Mouse (Mus musculus) midbrain, embryonic 15.5 days (tissue): ENCODE measurements around the gene Wdr46. TPM values are rescaled to one million over a fixed set of nuclear protein-coding genes. Genes with fewer than 3 reads are reported as not detected.
"Not testable (repeated sequence)": the region's sequence is repeated elsewhere in the genome, so short reads cannot be mapped to it uniquely, and the experiment has no call there.

ENCODE experiments used
- ATAC-seq: fragments of 200-750 bp; cut with Nextera tagmentation; replicated peaks from 2 replicates; pipeline ENCODE4 v1.8.0; 2017; ENCODE audit warnings: moderate TSS enrichment
- H3K27ac ChIP-seq: fragments of 300-500 bp; sonication (generic); 2 replicates; pipeline ENCODE4 v1.5.1; 2015; ENCODE audit warnings: mild to moderate bottlenecking, inconsistent platforms
- H3K27me3 ChIP-seq: fragments of 300-500 bp; sonication (generic); replicated peaks from 2 replicates; pipeline ENCODE4 v1.6.1; 2015; ENCODE audit warnings: inconsistent platforms
- H3K36me3 ChIP-seq: fragments of 300-500 bp; sonication (generic); replicated peaks from 2 replicates; pipeline ENCODE4 v1.6.1; 2015; ENCODE audit warnings: inconsistent platforms
- H3K4me1 ChIP-seq: fragments of 300-500 bp; sonication (generic); 2 replicates; pipeline ENCODE4 v1.6.1; 2015; ENCODE audit warnings: inconsistent platforms
- H3K4me2 ChIP-seq: fragments of 300-500 bp; sonication (generic); 2 replicates; pipeline ENCODE4 v1.6.1; 2015; ENCODE audit warnings: inconsistent platforms, mild to moderate bottlenecking, moderate library complexity
- H3K4me3 ChIP-seq: fragments of 300-500 bp; sonication (generic); 2 replicates; pipeline ENCODE4 v1.5.1; 2015; ENCODE audit warnings: mild to moderate bottlenecking, inconsistent platforms
- H3K9ac ChIP-seq: fragments of 300-500 bp; sonication (generic); 2 replicates; pipeline ENCODE4 v1.6.1; 2015; ENCODE audit warnings: mild to moderate bottlenecking, inconsistent platforms
- H3K9me3 ChIP-seq: fragments of 300-500 bp; sonication (generic); 2 replicates; pipeline ENCODE4 v1.6.1; 2016; ENCODE audit warnings: inconsistent platforms
- WGBS: fragments of 180-500 bp; shearing (Covaris S2); methylation state at CpG from one replicate; pipeline ENCODE4 v1.1.7; 2015; ENCODE audit warnings: mixed read lengths; 5-methylcytosine and 5-hydroxymethylcytosine counted together
- polyA plus RNA-seq: library from polyadenylated mRNA; unstranded; fragments of >200 nt; fragmentation: Nextera tagmentation; extraction: Ambion mirVana; gene quantifications from 2 replicates; pipeline ENCODE4 v1.2.1, GENCODE M21; 2015

The Wdr46 gene
- polyA plus RNA-seq, 1 experiment from 2014 or later: 25.9 TPM

GRCm38 (mm10) chr17:33952015-33952414, 11.6 kb downstream of the Wdr46 start:
- WGBS: 71% methylated on average over 13 of the region's 13 CpGs
- not testable (repeated sequence) for H3K27me3 ChIP-seq, ATAC-seq, H3K9ac ChIP-seq, H3K4me3 ChIP-seq, H3K9me3 ChIP-seq, H3K27ac ChIP-seq
- H3K4me2 ChIP-seq: peak overlapping the region; percentile 97
- peaks cover 67% of the 10 kb centered on the region for H3K4me1 ChIP-seq
- H3K36me3 ChIP-seq: peaks cover 14% of the 10 kb centered on the region

- 83% methylated on average over 4 of the region's 4 CpGs for WGBS
- H3K36me3 ChIP-seq: peaks cover 14% of the 10 kb centered on the region
- no peak overlapping the region for H3K4me2 ChIP-seq
- H3K4me3 ChIP-seq: no peak overlapping the region
- peaks cover 74% of the 10 kb centered on the region for H3K4me1 ChIP-seq
- ATAC-seq: no peak
- no peak overlapping the region for H3K9ac ChIP-seq
- no peaks in the 10 kb centered on the region for H3K9me3 ChIP-seq
- H3K27me3 ChIP-seq: no peaks in the 10 kb centered on the region
- H3K27ac ChIP-seq: peak overlapping the region; percentile 4; the same call in 1 of the 2 replicates
These were observed 12.4 kb downstream of the Wdr46 start for GRCm38 (mm10) chr17:33952879-33953278.

GRCm38 (mm10) chr17:33953310-33953709, 12.8 kb downstream of the Wdr46 start:
- no peak overlapping the region for H3K9ac ChIP-seq
- no peak overlapping the region for H3K4me3 ChIP-seq
- peak overlapping the region; percentile 4; the same call in 1 of the 2 replicates for H3K27ac ChIP-seq
- no peak overlapping the region for H3K4me2 ChIP-seq
- no peaks in the 10 kb centered on the region for H3K27me3 ChIP-seq
- H3K9me3 ChIP-seq: no peaks in the 10 kb centered on the region
- WGBS: 78% methylated on average over 3 of the region's 3 CpGs
- H3K4me1 ChIP-seq: peaks cover 76% of the 10 kb centered on the region
- peaks cover 14% of the 10 kb centered on the region for H3K36me3 ChIP-seq
- ATAC-seq: no peak

GRCm38 (mm10) chr17:33953961-33954565, 13.6 kb downstream of the Wdr46 start:
- Histone ChIP-seq H3K27me3 (no peaks in the 10 kb centered on the region), H3K4me3 (peak overlapping the region; percentile 94), H3K4me1 (peaks cover 73% of the 10 kb centered on the region), H3K9me3 (no peaks in the 10 kb centered on the region), H3K36me3 (peaks cover 16% of the 10 kb centered on the region), H3K4me2 (peak overlapping the region; percentile 83), H3K27ac (no peak overlapping the region), H3K9ac (peak overlapping the region; percentile 93)
- no peak for ATAC-seq
- WGBS: 51% methylated on average over 5 of the region's 5 CpGs

- Histone ChIP-seq H3K36me3 (peaks cover 25% of the 10 kb centered on the region), H3K4me3 (peak overlapping the region; percentile 94), H3K4me2 (peak overlapping the region; percentile 83), H3K27me3 (no peaks in the 10 kb centered on the region), H3K9ac (peak overlapping the region; percentile 93), H3K4me1 (peaks cover 65% of the 10 kb centered on the region), H3K27ac (peak overlapping the region; percentile 87), H3K9me3 (no peaks in the 10 kb centered on the region)
- peak; percentile 61 for ATAC-seq
- 1% methylated on average over 33 of the region's 33 CpGs for WGBS
These were observed 14.4 kb downstream of the Wdr46 start for GRCm38 (mm10) chr17:33954646-33955554.

GRCm38 (mm10) chr17:33955555-33956214, 15.2 kb downstream of the Wdr46 start, which contains the start of the genes Vps52 and Rps18:
TSS of gene Vps52 (plus strand) at chr17:33955812.
TSS of gene Rps18 (minus strand) at chr17:33956001.
- ATAC-seq: peak; percentile 90
- under 1% methylated on average over 50 of the region's 50 CpGs for WGBS
- peaks cover 57% of the 10 kb centered on the region for H3K4me1 ChIP-seq
- H3K27ac ChIP-seq: peak within 1 kb of the TSS; percentile 94
- H3K36me3 ChIP-seq: peaks cover 30% of the 10 kb centered on the region
- H3K4me3 ChIP-seq: peak within 1 kb of the TSS; percentile 94
- H3K4me2 ChIP-seq: peak within 1 kb of the TSS; percentile 83
- H3K9me3 ChIP-seq: no peaks in the 10 kb centered on the region
- H3K9ac ChIP-seq: peak within 1 kb of the TSS; percentile 93
- H3K27me3 ChIP-seq: no peaks in the 10 kb centered on the region

- peaks cover 36% of the 10 kb centered on the region for H3K36me3 ChIP-seq
- no peaks in the 10 kb centered on the region for H3K27me3 ChIP-seq
- 8% methylated on average over 10 of the region's 10 CpGs for WGBS
- peak overlapping the region; percentile 82 for H3K9ac ChIP-seq
- H3K4me3 ChIP-seq: peak overlapping the region; percentile 94
- no peak for ATAC-seq
- peak overlapping the region; percentile 79 for H3K4me2 ChIP-seq
- peak overlapping the region; percentile 94 for H3K27ac ChIP-seq
- peaks cover 51% of the 10 kb centered on the region for H3K4me1 ChIP-seq
- H3K9me3 ChIP-seq: no peaks in the 10 kb centered on the region
These were observed 15.9 kb downstream of the Wdr46 start for GRCm38 (mm10) chr17:33956336-33956735.

GRCm38 (mm10) chr17:33957493-33957892, 17.0 kb downstream of the Wdr46 start:
- 91% methylated on average over 6 of the region's 6 CpGs for WGBS
- no peak overlapping the region for H3K27ac ChIP-seq
- H3K4me2 ChIP-seq: no peak overlapping the region
- ATAC-seq: no peak
- no peak overlapping the region for H3K9ac ChIP-seq
- H3K4me3 ChIP-seq: no peak overlapping the region
- H3K9me3 ChIP-seq: no peaks in the 10 kb centered on the region
- H3K36me3 ChIP-seq: peaks cover 36% of the 10 kb centered on the region
- no peaks in the 10 kb centered on the region for H3K27me3 ChIP-seq
- H3K4me1 ChIP-seq: peaks cover 41% of the 10 kb centered on the region

GRCm38 (mm10) chr17:33958451-33958850, 18.0 kb downstream of the Wdr46 start:
- H3K9ac ChIP-seq: no peak overlapping the region
- no peak overlapping the region for H3K4me2 ChIP-seq
- ATAC-seq: no peak
- H3K27me3 ChIP-seq: no peaks in the 10 kb centered on the region
- H3K9me3 ChIP-seq: no peaks in the 10 kb centered on the region
- 96% methylated on average over 11 of the region's 11 CpGs for WGBS
- H3K36me3 ChIP-seq: peaks cover 36% of the 10 kb centered on the region
- peaks cover 31% of the 10 kb centered on the region for H3K4me1 ChIP-seq
- H3K4me3 ChIP-seq: no peak overlapping the region
- H3K27ac ChIP-seq: no peak overlapping the region

GRCm38 (mm10) chr17:33959135-33959534, 18.7 kb downstream of the Wdr46 start:
- no peak for ATAC-seq
- no peak overlapping the region for H3K4me2 ChIP-seq
- peaks cover 24% of the 10 kb centered on the region for H3K4me1 ChIP-seq
- no peak overlapping the region for H3K4me3 ChIP-seq
- H3K36me3 ChIP-seq: peaks cover 35% of the 10 kb centered on the region; the same call in 1 of the 2 replicates
- no peak overlapping the region for H3K9ac ChIP-seq
- no peak overlapping the region for H3K27ac ChIP-seq
- H3K27me3 ChIP-seq: no peaks in the 10 kb centered on the region
- WGBS: 95% methylated on average over 13 of the region's 13 CpGs
- no peaks in the 10 kb centered on the region for H3K9me3 ChIP-seq

- no peak for ATAC-seq
- no peak overlapping the region for H3K4me2 ChIP-seq
- H3K4me1 ChIP-seq: peaks cover 16% of the 10 kb centered on the region
- no peak overlapping the region for H3K9ac ChIP-seq
- 93% methylated on average over 15 of the region's 15 CpGs for WGBS
- H3K4me3 ChIP-seq: no peak overlapping the region
- no peaks in the 10 kb centered on the region for H3K27me3 ChIP-seq
- H3K27ac ChIP-seq: no peak overlapping the region
- H3K36me3 ChIP-seq: peaks cover 37% of the 10 kb centered on the region; the same call in 1 of the 2 replicates
- H3K9me3 ChIP-seq: no peaks in the 10 kb centered on the region
These were observed 19.5 kb downstream of the Wdr46 start for GRCm38 (mm10) chr17:33959948-33960347.

GRCm38 (mm10) chr17:33962876-33963275, 22.4 kb downstream of the Wdr46 start:
- no peak for ATAC-seq
- no peak overlapping the region for H3K4me3 ChIP-seq
- H3K9me3 ChIP-seq: no peaks in the 10 kb centered on the region
- H3K27ac ChIP-seq: no peak overlapping the region
- no peak overlapping the region for H3K9ac ChIP-seq
- H3K4me2 ChIP-seq: no peak overlapping the region
- H3K27me3 ChIP-seq: no peaks in the 10 kb centered on the region
- peaks cover 44% of the 10 kb centered on the region; the same call in 1 of the 2 replicates for H3K36me3 ChIP-seq
- H3K4me1 ChIP-seq: 0 out of 2 replicates have a peak, but pooled peaks cover 3% of the 10 kb centered on the region
- 93% methylated on average over 7 of the region's 7 CpGs for WGBS
